Mouse (Mus musculus): ENCODE results near the gene Washc2.
"Not testable (repeated sequence)": the region's sequence is repeated elsewhere in the genome, so short reads cannot be mapped to it uniquely, and the experiment has no call there.

The Washc2 gene

DNA sequence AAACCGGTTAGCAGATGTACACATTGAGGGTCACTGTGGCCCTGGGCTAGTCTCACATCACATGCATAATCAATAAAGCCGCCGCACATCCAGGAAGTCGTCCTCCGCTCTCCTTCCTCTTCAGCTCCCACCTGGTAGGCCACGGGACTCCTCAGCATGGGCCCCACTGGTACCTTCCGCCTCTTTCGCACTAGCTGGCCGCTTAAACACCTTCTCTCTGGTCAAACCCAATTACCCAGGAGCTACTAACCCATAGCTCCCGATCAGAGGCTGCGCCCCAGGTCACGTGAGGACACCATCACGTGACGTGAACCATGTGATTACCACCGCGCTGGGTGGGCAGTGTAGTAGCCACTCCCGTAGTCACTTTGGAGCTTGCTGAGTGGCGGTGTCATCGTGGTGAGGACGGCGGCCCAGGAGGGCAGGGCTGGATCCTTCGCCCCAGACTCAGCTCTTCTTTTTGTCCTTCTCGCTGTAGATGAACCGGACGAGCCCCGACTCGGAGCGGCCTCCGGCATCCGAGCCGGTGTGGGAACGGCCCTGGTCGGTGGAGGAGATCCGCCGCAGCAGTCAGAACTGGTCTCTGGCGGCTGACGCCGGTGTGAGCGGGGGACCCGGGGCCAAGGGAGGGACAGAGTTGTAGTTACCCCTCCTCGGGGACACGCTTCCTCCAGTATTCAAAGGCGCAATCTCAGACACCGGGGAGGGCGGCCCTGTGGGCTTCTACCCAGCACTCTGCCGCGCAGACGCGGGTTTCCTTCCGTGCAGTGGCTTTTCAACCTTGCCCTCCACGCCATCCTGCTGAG is at the start of gene Washc2:
Washc2 (plus strand) TSS at position 310 of the 806 bp plus-strand sequence.
- peak; percentile 98 for DNase-seq (ENCODE audit: low read depth, low spot score)

DNA sequence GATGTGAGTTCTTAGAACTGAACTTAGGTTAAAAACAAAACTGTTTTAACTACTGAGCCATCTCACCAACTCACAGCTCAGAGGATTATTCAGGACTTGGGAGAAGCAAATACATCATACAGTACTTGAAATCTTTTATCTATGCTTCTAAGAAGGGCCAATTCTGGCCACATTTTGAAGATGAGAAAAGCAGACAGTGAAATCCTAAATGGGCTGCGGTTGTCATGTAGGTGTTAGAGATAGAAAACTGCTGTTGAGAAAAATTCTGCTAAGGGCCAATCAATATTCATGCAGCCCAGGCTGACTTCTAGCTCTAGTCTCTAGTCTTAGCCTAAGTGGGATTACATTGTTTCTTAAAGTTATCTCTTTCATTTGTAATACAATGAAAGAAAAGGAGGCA is 41.5 kb upstream of the Washc2 start:
- no peak for DNase-seq (ENCODE audit: low read depth, low spot score)

DNA sequence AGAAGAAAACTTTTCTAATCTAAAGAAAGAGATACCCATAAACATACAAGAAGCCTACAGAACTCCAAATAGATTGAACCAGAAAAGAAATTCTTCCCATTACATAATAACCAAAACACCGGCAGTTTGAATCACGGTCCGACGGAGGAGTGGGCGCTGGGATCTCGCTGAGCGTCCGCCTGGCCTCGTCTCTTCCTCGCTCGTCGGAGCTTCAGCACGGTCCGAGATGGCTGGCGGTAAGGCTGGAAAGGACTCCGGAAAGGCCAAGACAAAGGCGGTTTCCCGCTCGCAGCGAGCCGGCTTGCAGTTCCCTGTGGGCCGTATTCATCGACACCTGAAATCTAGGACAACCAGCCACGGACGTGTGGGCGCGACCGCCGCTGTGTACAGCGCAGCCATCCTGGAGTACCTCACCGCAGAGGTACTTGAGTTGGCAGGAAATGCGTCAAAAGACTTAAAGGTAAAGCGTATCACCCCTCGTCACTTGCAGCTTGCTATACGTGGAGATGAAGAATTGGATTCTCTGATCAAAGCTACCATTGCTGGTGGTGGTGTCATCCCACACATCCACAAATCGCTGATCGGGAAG is 34.2 kb upstream of the Washc2 start:
- DNase-seq (ENCODE audit: low read depth, low spot score): not testable (repeated sequence)

DNA sequence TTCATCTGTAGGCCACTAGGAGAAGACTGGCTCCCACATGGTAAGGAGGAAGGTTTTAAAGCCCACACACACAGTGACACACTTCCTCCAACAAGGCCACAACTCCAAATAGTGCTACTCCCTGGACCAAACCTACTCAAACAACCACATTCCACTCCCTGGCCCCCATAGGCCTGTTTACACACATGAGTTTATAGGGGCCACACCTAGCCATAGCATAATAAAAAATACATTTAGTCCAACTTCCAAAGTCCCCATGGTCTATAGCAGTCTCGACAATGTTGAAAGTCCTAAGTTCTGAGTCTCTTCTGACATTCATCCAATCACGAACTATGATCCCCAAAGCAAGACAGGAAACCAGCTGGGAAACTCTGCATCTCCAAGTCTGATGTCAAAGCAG is 29.5 kb upstream of the Washc2 start:
- no peak for DNase-seq (ENCODE audit: low read depth, low spot score)

DNA sequence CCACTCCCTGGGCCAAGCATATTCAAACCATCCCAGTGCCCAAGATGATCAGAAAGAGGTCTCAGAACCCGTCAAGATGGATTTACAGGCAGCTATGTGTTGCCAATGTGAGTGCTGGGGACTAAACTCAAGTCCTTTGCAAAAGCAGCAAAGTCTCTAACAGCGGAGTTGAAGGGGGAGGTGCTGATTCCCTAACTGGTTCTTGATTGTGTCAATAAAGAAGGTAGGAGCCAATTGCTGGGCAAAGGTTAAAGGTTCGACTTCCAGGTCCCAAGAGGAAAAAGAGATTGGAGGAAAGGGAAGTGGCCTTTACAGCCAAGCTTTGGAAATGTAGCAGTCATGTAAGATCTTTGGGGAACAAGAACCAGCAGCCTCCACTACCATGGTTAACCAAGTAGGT is 27.1 kb upstream of the Washc2 start:
- DNase-seq (ENCODE audit: low read depth, low spot score): no peak

DNA sequence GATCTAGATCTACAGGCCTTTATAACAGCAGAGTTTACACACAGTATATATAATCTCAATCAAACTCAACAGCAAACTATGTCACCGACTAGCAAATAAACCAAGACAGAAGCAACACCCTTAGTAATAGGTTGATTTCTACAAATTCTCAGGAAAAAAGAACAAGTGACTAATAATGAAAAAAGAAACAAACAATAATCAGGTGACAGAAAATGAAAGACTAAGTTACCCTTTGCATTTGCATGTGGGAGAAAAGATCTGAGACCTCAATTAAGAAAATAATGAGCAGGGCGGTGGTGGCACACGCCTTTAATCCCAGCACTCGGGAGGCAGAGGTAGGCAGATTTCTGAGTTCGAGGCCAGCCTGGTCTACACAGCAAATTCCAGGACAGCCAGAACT is 24.3 kb upstream of the Washc2 start:
- DNase-seq (ENCODE audit: low read depth, low spot score): no peak

DNA sequence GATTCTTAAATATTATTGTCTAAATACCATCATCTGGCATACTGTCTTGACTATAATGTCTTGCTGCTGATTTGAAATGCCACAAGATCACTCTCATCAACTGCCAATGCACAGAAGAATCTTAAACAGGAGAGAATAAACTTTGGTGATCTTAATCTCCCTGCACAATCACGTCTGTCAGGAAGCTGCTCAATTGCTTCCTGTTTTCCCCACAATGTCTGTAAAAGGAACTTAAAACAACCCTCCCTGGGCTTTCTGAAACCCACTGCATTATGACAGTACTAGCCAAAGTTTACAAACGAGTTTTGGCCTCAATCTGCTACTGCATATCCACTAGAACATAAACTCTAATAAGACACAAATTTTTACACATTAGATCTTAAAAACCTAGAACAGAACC is 21.4 kb upstream of the Washc2 start:
- no peak for DNase-seq (ENCODE audit: low read depth, low spot score)

DNA sequence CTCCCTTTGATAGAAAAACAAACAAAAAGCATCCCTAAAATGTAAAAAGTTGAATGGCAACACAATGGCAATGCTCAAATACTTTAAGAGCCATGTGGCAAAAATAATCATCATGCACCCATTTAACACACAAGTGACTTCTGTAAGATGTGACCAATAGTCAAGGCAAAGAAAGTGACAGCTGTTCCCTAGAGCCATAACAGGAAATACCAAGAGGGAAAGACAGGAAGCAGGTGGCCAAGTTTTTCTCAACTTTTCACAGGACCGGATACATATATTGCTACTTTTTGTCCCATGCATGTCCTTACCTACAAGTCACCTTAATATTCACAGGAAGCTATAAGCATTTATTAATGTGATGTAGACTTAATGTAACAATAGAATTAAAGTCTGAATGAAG is 18.4 kb upstream of the Washc2 start:
- no peak for DNase-seq (ENCODE audit: low read depth, low spot score)

DNA sequence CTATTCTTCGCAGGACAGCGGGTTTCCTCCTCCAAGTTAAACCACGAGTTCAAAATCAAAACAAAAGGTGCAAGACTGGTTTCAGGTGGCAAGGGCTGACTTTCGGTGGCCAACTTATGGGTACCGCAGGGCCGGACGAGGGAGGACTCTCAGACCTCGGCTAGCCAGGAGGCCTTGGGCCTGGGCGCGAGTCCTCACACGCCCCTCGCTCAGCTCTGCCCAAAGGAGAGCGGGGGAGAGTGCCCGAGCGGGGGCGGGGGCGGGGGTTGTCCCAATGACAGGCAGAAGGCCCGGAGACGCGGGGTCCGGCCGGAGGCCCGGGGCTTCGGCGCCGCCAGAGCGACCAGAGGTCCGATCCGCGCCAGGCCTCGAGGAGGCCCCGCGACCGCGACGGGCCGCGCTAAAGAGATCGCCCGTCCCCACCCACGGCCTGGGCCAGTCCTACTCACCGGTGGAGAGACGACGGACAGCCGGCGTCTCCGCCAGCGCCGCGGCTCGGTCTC is 15.0 kb upstream of the Washc2 start:
- peak; percentile 47 for DNase-seq (ENCODE audit: low read depth, low spot score)

DNA sequence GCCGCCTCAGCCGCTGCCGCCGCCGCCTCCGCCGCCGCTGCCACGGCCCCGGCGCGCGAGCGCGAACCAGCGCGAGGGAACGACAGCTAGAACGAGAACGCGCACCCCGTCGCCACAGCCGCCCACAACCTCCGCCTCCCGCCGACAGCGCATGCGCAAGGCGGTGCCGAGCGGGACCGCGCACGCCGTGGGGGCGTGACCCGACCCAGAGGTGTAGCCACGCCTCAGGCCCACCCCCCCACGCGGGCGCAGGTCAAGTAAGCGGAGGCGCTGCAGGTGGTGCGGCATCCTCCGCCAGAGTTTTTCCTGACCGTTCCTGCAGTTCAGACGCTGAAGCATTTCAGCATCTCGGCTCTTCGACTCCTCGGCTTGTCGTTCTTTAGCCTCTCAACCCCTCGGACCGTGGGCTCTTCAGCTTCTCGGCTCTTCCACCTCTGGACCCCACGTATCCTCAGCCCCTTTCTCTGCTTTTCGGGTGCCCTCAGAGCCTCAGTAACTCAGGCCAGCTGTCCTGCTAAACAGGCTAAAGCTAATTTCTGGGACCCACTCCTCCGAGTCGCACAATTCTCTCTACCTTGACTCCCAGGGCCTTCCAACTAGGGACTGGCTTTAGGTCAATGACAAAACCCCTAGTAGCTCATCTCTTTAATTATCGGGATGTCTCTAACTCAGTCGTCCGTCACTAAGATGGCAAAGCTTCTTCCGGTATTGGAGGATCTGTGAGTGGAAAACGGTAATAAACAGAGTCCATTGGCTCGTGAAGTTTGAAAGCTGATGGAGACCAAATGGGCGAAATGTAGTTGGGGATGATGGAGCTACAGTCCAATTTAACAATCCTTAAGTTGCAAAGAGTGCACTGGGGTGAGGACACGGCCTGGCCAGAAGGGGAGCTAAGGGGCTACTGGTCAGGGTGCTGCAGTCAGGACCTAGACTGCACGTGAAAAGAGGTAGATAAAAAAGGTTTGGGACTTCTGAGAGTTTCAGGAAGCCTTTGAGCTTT is 14.1 kb upstream of the Washc2 start, which contains the start of gene Tmcc1:
Tmcc1 (minus strand) TSS at position 93 of the 1,000 bp plus-strand sequence.
- DNase-seq (ENCODE audit: low read depth, low spot score): peak; percentile 91

DNA sequence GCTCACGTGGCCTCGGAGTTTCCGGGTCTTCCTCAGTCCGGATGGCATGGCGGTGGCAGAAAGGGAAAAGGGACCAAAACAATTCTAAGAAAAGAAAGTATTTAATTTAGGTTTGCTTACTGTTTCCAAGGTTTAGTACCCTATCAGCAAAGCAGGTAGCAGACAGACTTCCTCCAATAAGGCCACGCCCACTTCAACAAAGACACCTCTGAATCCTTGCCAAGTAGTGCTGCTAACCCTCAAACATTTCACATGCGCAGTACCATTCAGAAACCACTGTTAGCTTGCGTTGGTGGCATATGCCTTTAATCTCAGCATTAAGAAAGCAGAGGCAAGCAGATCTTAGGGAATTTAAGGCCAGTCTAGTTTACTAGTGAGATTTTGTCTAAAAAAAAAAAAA is 12.0 kb upstream of the Washc2 start:
- DNase-seq (ENCODE audit: low read depth, low spot score): no peak

DNA sequence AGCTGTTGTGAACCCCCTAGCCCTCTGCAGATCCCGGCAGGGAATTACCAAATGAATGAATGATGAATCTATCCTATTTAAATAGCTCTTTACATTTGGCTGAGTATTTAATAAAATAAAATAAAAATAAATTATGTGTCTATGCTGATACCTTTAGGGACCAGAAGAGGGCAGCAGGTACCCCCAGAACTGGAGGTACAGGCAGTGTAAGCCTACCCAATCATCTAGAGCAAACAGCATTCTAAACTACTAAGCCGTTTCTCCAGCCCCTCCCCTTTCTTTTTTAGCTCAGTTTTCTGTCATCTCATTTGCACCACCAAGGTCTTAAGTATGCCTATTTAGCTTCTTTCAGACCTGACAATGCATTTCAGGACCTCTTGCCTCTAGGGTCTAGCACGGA is 9.7 kb upstream of the Washc2 start:
- peak; percentile 85 for DNase-seq (ENCODE audit: low read depth, low spot score)

DNA sequence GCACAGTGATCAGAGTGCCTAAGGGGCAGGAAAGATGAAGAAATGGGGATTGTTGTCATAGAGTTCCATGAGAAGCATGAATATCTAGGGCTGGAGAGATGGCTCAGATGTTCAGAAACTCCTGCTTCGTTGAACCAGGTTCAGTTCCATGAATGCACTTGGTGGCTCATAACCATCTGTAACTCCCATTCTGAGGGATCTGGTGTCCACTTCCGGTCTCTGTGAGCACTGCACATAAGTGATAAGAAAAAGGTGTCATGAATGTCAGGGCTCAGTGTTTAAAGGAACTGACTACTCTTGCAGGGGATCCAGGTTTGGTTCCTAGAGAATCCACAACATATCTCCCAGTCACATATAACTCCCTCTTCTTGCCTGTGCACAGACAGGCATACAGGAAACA is 8.2 kb upstream of the Washc2 start:
- no peak for DNase-seq (ENCODE audit: low read depth, low spot score)

DNA sequence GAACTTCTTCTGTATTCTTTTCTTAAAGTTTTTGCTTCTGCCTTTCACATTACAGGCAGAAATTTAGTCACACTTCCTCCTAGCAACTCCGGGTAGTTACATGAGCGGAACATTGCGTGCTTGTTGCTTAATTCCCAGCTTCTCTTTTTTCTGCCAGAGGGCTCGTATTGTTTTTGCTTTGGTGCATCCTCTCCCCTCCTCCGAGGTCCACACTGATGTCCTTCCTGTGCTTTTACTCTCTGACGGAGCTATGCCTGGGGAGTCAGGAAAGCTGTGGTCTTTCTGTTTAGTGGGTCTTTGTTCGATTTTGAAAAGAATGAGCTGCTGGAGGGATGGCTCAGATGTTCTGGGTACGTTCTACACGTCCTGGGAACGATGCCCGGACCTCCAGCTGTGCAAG is 19.9 kb downstream of the Washc2 start:
- DNase-seq (ENCODE audit: low read depth, low spot score): no peak

DNA sequence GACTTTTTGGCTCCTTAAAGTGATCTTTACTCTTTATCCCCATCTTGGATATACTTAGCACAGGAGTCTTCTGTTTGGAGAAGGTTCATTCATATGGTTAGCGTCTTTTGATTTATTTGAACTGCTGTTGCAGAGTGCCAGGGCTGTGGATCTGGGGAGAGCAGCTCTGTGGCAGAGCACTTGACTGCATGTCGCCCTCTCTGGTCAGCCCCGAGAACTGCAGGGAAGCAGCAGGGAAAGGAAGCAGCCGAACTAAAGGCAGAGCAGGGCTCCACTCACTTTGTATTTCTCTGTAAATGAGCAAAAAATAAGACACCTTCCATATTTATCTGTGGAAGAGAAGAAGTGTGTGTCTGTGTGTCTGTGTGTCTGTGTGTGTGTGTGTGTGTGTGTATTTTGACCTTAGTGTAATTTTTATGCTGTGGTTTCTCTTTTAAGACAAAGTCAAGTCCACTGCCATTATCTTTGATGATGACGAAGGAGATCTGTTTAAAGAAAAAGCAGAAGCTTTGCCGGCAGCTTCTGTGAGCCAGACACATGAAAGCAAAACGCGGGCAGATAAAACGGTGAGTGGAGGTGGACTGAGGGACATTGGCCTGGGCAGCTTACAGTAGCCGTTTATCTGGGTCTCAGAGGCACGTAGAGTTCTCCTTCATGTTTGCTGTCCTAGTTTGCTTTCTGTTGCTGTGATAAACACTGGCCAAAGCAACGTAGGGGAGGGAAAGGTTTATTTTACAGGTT is 21.1 kb downstream of the Washc2 start:
- DNase-seq (ENCODE audit: low read depth, low spot score): peak; percentile 86

DNA sequence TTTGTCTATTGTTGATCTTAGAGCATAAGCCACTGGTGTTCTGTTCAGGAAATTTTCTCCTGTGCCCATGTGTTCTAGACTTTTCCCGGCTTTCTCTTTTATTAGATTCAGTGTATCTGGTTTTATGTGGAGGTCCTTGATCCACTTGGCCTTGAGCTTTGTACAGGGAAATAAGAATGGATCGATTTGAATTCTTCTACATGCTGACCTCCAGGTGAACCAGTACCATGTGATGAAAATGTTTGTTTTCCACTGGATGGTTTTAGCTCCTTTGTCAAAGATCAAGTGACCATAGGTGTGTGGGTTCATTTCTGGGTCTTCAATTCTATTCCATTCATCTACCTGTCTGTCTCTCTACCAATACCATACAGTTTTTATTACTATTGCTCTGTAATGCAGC is 27.0 kb downstream of the Washc2 start:
- not testable (repeated sequence) for DNase-seq (ENCODE audit: low read depth, low spot score)

DNA sequence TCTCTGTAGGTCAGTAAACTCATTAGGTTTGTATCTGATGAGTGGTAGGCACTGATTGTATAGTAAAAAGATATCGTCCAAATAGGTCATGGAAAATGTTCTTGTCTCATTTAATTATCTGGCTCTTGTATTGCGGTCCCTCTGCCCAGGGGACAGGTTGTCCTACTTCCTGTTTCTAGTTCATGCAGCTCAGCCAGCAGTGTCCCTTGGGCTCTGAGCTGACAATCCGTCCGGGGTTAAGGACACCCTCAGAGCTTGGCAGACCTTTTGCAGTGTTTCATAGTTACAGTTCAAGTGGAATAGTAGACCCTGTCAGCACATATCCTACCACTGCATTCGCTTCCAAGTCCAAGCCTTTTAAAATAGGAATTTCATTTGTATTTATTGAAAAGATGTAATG is 27.5 kb downstream of the Washc2 start:
- DNase-seq (ENCODE audit: low read depth, low spot score): no peak

DNA sequence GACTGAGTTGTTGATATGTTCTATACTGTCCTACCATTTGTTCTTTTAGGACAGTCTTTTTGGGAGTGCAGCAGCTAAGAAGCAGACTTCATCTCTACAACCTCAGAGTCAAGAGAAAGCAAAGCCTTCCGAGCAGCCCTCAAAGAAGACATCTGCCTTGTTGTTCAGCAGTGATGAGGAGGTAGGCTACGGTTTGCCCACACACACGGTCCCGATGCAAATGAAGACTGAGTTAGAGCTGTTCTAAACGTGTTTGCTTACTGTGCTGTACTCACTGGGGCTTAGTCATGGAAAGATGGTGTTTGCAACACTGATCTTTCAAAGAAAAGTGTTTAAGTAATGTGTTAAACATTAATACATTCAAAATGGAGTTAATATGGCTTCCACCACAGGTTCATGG is 30.2 kb downstream of the Washc2 start:
- DNase-seq (ENCODE audit: low read depth, low spot score): no peak

DNA sequence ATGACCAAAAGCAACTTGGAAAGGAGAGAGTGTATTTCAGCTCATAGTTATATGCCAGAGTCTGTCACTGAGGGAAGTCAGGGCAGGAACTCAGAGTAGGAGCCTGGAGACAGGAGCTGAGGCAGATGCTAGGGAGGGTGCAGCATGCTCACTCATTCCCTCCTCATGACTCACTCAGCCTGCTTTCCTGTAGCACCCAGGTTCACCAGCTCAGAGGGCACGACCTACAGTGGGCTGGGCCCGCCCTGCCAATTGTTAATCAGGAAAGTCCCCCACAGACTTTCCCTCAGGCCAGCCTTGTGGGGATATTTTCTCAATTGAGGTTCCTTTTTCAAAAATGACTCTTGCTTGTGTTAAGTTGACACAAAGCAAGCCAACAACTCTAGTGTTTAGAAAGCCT is 32.5 kb downstream of the Washc2 start:
- DNase-seq (ENCODE audit: low read depth, low spot score): peak; percentile 83

DNA sequence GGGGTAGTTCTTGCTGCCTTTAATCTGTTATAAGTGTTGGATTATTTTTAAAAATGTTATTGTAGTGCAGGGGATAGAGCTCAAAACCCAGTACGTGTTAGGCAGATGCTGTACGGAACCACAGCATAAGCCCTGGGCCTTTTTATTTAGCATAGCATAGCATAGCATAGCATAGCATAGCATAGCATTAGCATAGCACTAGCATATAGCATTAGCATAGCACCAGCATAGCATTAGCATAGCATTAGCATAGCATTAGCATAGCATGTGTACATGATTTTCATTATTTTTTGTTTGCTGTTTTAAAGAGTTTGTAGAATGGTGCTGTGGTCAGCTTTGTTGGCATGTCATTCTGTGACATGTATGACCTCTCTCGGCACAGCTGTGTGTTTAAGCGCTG is 51.8 kb downstream of the Washc2 start:
- no peak for DNase-seq (ENCODE audit: low read depth, low spot score)

DNA sequence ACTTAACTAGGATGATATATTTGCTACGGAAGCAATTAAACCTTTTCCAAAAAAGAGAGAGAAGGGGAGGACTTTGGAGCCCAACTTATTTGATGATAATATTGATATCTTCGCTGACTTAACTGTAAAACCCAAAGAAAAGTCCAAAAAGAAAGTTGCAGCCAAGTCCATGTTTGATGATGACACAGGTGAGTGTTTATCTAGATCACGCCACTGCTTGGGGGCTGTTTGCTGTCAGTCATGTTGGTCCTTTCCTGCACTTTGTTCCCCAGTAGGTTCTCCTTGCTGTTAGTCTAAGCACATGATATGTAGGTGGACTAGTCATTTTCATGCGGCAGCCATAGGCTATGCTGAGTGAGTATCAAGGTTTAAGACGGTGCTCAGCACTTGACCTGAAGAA is 52.6 kb downstream of the Washc2 start:
- DNase-seq (ENCODE audit: low read depth, low spot score): no peak
